Mouse (Mus musculus): Measurements from ENCODE around the gene Neurl4. TPM values are rescaled to one million over a fixed set of nuclear protein-coding genes. Genes with fewer than 3 reads are reported as not detected.

Gene Neurl4
- total and polyA plus RNA-seq, 2 experiments, result 10.1 to 20.7 TPM

DNA sequence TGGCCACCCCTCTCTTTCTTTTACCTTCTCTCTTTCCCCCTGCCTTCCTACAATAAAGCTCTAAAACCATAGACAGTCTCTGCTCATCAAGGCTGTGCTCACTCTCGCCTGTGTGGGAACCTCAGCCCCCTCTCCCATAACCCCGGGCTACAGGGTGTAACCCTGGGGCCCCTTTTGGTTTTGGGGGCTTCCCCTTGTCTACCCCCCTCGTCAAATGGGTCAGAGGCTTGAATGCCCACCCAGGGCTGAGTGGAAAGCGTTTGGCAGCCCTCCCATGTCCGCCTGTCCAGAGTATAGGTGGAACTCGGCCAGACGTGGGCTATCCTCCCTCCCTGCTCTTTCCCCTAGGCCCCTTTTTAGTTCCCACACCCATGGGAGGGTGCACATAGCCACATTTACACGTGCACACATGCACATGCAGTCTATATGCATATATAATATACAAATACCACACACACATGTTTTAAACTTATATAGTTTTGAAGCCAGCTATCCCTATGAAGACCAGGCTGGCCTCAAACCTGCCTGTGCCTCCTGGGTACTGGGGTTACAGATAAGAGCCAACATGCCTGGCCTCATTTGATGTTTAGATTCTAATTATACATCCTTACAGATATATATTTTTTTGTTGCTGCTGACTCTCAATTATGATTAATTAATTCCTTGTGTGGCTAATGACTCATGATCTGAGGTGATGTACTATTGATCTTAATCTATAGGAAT, 36.6 kb upstream of the Neurl4 start:
- no peak overlapping the region for H3K9ac ChIP-seq (ENCODE audit: low read depth, low read length)
- H3K4me3 ChIP-seq (ENCODE audit: insufficient read depth, low read depth, low read length), result no peak overlapping the region
- 62% methylated on average over 8 of the region's 8 CpGs for WGBS
- H3K27me3 ChIP-seq (ENCODE audit: control insufficient read depth, insufficient read depth, low read length), result no peaks in the 10 kb centered on the region
- H3K79me2 ChIP-seq (ENCODE audit: control insufficient read depth, insufficient read depth, low read length), result no peaks in the 10 kb centered on the region
- TF ChIP-seq CTCF (IDR thresholded peaks at IDR 0.05; ENCODE audit: low read depth, low read length), result no peak
- TF ChIP-seq POLR2A (IDR thresholded peaks at IDR 0.05; ENCODE audit: extremely low read depth, insufficient read depth, low read length), result no peak
- DNase-seq (ENCODE audit: extremely low read depth, low read depth, low spot score), result no peak
- H3K4me1 ChIP-seq (ENCODE audit: control insufficient read depth, insufficient read depth, low read length), result no peaks in the 10 kb centered on the region
- no peak overlapping the region for H3K27ac ChIP-seq (replicated peaks; ENCODE audit: insufficient read depth, low read depth, low read length)
- H3K36me3 ChIP-seq (ENCODE audit: control insufficient read depth, insufficient read depth, low read length), result no peaks in the 10 kb centered on the region

DNA sequence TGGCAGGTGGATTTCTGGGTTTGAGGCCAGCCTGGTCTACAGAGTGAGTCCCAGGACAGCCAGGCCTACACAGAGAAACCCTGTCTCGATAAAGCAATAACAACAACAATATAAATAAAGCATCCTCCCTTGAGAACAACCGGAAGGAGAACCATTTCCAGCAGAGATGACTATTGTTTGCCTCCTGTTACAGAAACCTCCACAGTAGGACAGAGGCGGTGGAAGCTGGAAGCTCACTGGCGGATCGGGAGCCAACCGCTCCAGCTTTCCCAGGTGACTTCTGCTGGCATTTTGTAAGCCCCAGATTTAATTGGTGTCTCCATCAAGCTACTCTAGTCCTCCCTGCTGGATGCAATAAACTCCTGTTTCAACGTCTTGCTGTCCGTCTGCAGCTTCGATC, 35.3 kb upstream of the Neurl4 start:
- H3K79me2 ChIP-seq (ENCODE audit: control insufficient read depth, insufficient read depth, low read length), result no peaks in the 10 kb centered on the region
- no peaks in the 10 kb centered on the region for H3K27me3 ChIP-seq (ENCODE audit: control insufficient read depth, insufficient read depth, low read length)
- no peaks in the 10 kb centered on the region for H3K36me3 ChIP-seq (ENCODE audit: control insufficient read depth, insufficient read depth, low read length)
- DNase-seq (ENCODE audit: extremely low read depth, low read depth, low spot score), result no peak
- TF ChIP-seq CTCF (IDR thresholded peaks at IDR 0.05; ENCODE audit: low read depth, low read length) (no peak), POLR2A (IDR thresholded peaks at IDR 0.05; ENCODE audit: extremely low read depth, insufficient read depth, low read length) (no peak)
- 83% methylated on average over 9 of the region's 9 CpGs for WGBS
- no peak overlapping the region for H3K27ac ChIP-seq (replicated peaks; ENCODE audit: insufficient read depth, low read depth, low read length)
- no peak overlapping the region for H3K4me3 ChIP-seq (ENCODE audit: insufficient read depth, low read depth, low read length)
- H3K4me1 ChIP-seq (ENCODE audit: control insufficient read depth, insufficient read depth, low read length), result no peaks in the 10 kb centered on the region
- H3K9ac ChIP-seq (ENCODE audit: low read depth, low read length), result no peak overlapping the region

- Histone ChIP-seq H3K9ac (ENCODE audit: low read depth, low read length) (no peak overlapping the region), H3K27me3 (ENCODE audit: control insufficient read depth, insufficient read depth, low read length) (no peaks in the 10 kb centered on the region), H3K4me3 (ENCODE audit: insufficient read depth, low read depth, low read length) (no peak overlapping the region), H3K27ac (replicated peaks; ENCODE audit: insufficient read depth, low read depth, low read length) (no peak overlapping the region), H3K79me2 (ENCODE audit: control insufficient read depth, insufficient read depth, low read length) (no peaks in the 10 kb centered on the region), H3K4me1 (ENCODE audit: control insufficient read depth, insufficient read depth, low read length) (no peaks in the 10 kb centered on the region), H3K36me3 (ENCODE audit: control insufficient read depth, insufficient read depth, low read length) (no peaks in the 10 kb centered on the region)
- TF ChIP-seq POLR2A (IDR thresholded peaks at IDR 0.05; ENCODE audit: extremely low read depth, insufficient read depth, low read length) (no peak), CTCF (IDR thresholded peaks at IDR 0.05; ENCODE audit: low read depth, low read length) (no peak)
- no peak for DNase-seq (ENCODE audit: extremely low read depth, low read depth, low spot score)
- WGBS, result 61% methylated on average over 9 of the region's 9 CpGs
Observed at GRCm38 (mm10) chr11:69867335-69867734, 33.5 kb upstream of the Neurl4 start.

- Histone ChIP-seq H3K27ac (replicated peaks; ENCODE audit: insufficient read depth, low read depth, low read length) (no peak overlapping the region), H3K9ac (ENCODE audit: low read depth, low read length) (no peak overlapping the region), H3K36me3 (ENCODE audit: control insufficient read depth, insufficient read depth, low read length) (no peaks in the 10 kb centered on the region), H3K4me1 (ENCODE audit: control insufficient read depth, insufficient read depth, low read length) (no peaks in the 10 kb centered on the region), H3K4me3 (ENCODE audit: insufficient read depth, low read depth, low read length) (no peak overlapping the region), H3K79me2 (ENCODE audit: control insufficient read depth, insufficient read depth, low read length) (no peaks in the 10 kb centered on the region), H3K27me3 (ENCODE audit: control insufficient read depth, insufficient read depth, low read length) (no peaks in the 10 kb centered on the region)
- TF ChIP-seq CTCF (IDR thresholded peaks at IDR 0.05; ENCODE audit: low read depth, low read length) (no peak), POLR2A (IDR thresholded peaks at IDR 0.05; ENCODE audit: extremely low read depth, insufficient read depth, low read length) (no peak)
- no peak for DNase-seq (ENCODE audit: extremely low read depth, low read depth, low spot score)
- WGBS, result 96% methylated on average over 2 of the region's 2 CpGs
Observed at GRCm38 (mm10) chr11:69870289-69871069, 30.4 kb upstream of the Neurl4 start.

DNA sequence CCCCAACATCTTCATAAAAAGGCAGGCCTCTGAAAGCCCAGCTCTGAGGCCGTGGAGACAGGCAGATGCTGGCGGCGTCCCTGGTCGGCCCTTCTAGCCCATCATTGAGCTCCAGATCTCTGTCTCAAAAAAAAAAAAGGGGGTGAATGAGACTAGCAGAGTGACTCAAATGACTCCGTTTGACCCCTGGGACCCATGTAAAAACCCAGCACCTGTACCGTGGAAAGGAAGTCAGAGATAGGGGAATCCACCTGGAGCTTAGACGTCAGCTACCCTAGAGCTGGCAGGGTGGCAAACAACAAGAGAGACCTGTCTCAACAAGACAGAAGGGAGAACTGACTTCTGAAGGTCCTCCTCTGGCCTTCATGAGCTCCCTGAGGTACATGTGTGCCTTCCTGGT, 29.1 kb upstream of the Neurl4 start:
- WGBS, result 92% methylated on average over 7 of the region's 7 CpGs
- no peaks in the 10 kb centered on the region for H3K27me3 ChIP-seq (ENCODE audit: control insufficient read depth, insufficient read depth, low read length)
- no peak overlapping the region for H3K27ac ChIP-seq (replicated peaks; ENCODE audit: insufficient read depth, low read depth, low read length)
- no peak overlapping the region for H3K9ac ChIP-seq (ENCODE audit: low read depth, low read length)
- DNase-seq (ENCODE audit: extremely low read depth, low read depth, low spot score), result no peak
- TF ChIP-seq POLR2A (IDR thresholded peaks at IDR 0.05; ENCODE audit: extremely low read depth, insufficient read depth, low read length), result no peak
- TF ChIP-seq CTCF (IDR thresholded peaks at IDR 0.05; ENCODE audit: low read depth, low read length), result no peak
- no peaks in the 10 kb centered on the region for H3K4me1 ChIP-seq (ENCODE audit: control insufficient read depth, insufficient read depth, low read length)
- no peak overlapping the region for H3K4me3 ChIP-seq (ENCODE audit: insufficient read depth, low read depth, low read length)
- H3K36me3 ChIP-seq (ENCODE audit: control insufficient read depth, insufficient read depth, low read length), result no peaks in the 10 kb centered on the region
- no peaks in the 10 kb centered on the region for H3K79me2 ChIP-seq (ENCODE audit: control insufficient read depth, insufficient read depth, low read length)

- Histone ChIP-seq H3K4me1 (ENCODE audit: control insufficient read depth, insufficient read depth, low read length) (no peaks in the 10 kb centered on the region), H3K4me3 (ENCODE audit: insufficient read depth, low read depth, low read length) (no peak overlapping the region), H3K79me2 (ENCODE audit: control insufficient read depth, insufficient read depth, low read length) (no peaks in the 10 kb centered on the region), H3K9ac (ENCODE audit: low read depth, low read length) (no peak overlapping the region), H3K27me3 (ENCODE audit: control insufficient read depth, insufficient read depth, low read length) (no peaks in the 10 kb centered on the region), H3K27ac (replicated peaks; ENCODE audit: insufficient read depth, low read depth, low read length) (no peak overlapping the region), H3K36me3 (ENCODE audit: control insufficient read depth, insufficient read depth, low read length) (no peaks in the 10 kb centered on the region)
- TF ChIP-seq CTCF (IDR thresholded peaks at IDR 0.05; ENCODE audit: low read depth, low read length) (no peak), POLR2A (IDR thresholded peaks at IDR 0.05; ENCODE audit: extremely low read depth, insufficient read depth, low read length) (no peak)
- no peak for DNase-seq (ENCODE audit: extremely low read depth, low read depth, low spot score)
- WGBS, result 85% methylated on average over 4 of the region's 4 CpGs
Observed at GRCm38 (mm10) chr11:69872451-69872850, 28.4 kb upstream of the Neurl4 start.

Data from liver, adult 2 months (tissue).